8 mouse cellular contexts compared by ENCODE assay signal in genomic region chr1:84286682-84287111, GRCm38 (mm10).
A peak's percentile ranks its signal among the peaks of the same experiment; 100 is the strongest.
DNase-seq lines count a peak whose midpoint lies in the region; ATAC-seq and TF ChIP-seq lines count a peak whose summit lies in the region.

No protein-coding gene starts in this region.

- H3K27me3 ChIP-seq in intestine, postnatal 0 days (replicated peaks; ENCODE audit: control insufficient read depth, insufficient read depth, low read length) = no peaks in the 10 kb centered on the region

- no peaks in the 10 kb centered on the region for H3K4me1 ChIP-seq in intestine, postnatal 0 days (replicated peaks; ENCODE audit: control insufficient read depth, insufficient read depth, low read length)

- TF ChIP-seq CTCF in intestine, postnatal 0 days (IDR thresholded peaks at IDR 0.05; ENCODE audit: low read depth) = peak; percentile 85

- no peaks in the 10 kb centered on the region for H3K36me3 ChIP-seq in intestine, postnatal 0 days (ENCODE audit: control insufficient read depth, insufficient read depth)

- no peak overlapping the region for H3K27ac ChIP-seq in intestine, postnatal 0 days (ENCODE audit: low read depth, low read length)

- no peak overlapping the region for H3K9ac ChIP-seq in intestine, postnatal 0 days (ENCODE audit: low read depth, low read length)

- no peak overlapping the region for H3K4me2 ChIP-seq in intestine, postnatal 0 days (replicated peaks; ENCODE audit: low read depth)

- peak; percentile 77 for ATAC-seq in frontal cortex, adult (ENCODE audit: low TSS enrichment)
- ATAC-seq in intestine, postnatal 0 days = no peak

- 31% methylated on average over 6 of the region's 6 CpGs for WGBS in intestine, postnatal 0 days

- no peaks in the 10 kb centered on the region for H3K9me3 ChIP-seq in intestine, postnatal 0 days (ENCODE audit: control insufficient read depth)

- intact Hi-C loops in left cerebral cortex, postnatal 4 days (cut with DNase I) = loop anchor here (10.0 kb wide), 3 partner anchors 152 to 542 kb away; partner anchors contain the start of gene Dner

- peak; percentile 7 for DNase-seq in thymus, postnatal 0 days (ENCODE audit: low spot score)
- no peak for DNase-seq in thymus, postnatal 10 days (ENCODE audit: low spot score in 2 of 2)
- DNase-seq in cerebellum, adult 11-12 months = peak; percentile 58
- DNase-seq in left cerebral cortex, postnatal 4 days = peak; percentile 47
- DNase-seq in natural killer cell, adult 2 months (ENCODE audit: low spot score in 2 of 2) = peak; percentile 9 to 16
- peak; percentile 20 for DNase-seq in testis, postnatal 14 days (ENCODE audit: low spot score)

- no peak overlapping the region for H3K4me3 ChIP-seq in intestine, postnatal 0 days (ENCODE audit: low read depth, low read length)

Comparison
In these comparisons a context has a peak if more than half of its experiments do, and no peak if none do; other contexts are left out.
1. DNase-seq: peak in thymus, postnatal 0 days (single experiment), cerebellum, adult 11-12 months (single experiment), left cerebral cortex, postnatal 4 days (single experiment), natural killer cell, adult 2 months (2 of 2) and testis, postnatal 14 days (single experiment); none in thymus, postnatal 10 days (0 of 2).